Mouse (Mus musculus) cortical plate, adult 2 months (tissue): Measurements from ENCODE around the gene Yif1b. TPM values are rescaled to one million over a fixed set of nuclear protein-coding genes. Genes with fewer than 3 reads are reported as not detected.
"Not testable (repeated sequence)": the region's sequence is repeated elsewhere in the genome, so short reads cannot be mapped to it uniquely, and the experiment has no call there.

Experiments
- H3K27ac ChIP-seq: fragments of 200-500 bp; 2 replicates; pipeline ENCODE4 v1.5.1; 2012; ENCODE audit warnings: low read length, control low read depth, inconsistent platforms; ENCODE audit not compliant: insufficient read depth
- H3K4me1 ChIP-seq: fragments of 200-500 bp; 2 replicates; pipeline ENCODE4 v1.6.1; 2011; ENCODE audit warnings: low read length; ENCODE audit not compliant: control insufficient read depth, insufficient read depth
- H3K4me3 ChIP-seq: fragments of 200-500 bp; 2 replicates; pipeline ENCODE4 v1.5.1; 2011; ENCODE audit warnings: mild to moderate bottlenecking, low read length, control low read depth; ENCODE audit not compliant: insufficient read depth
- CTCF ChIP-seq: fragments of 200-500 bp; IDR thresholded peaks from 2 replicates; pipeline ENCODE4 v1.5.1; 2011; ENCODE audit warnings: mild to moderate bottlenecking, control low read depth, low read length; ENCODE audit not compliant: insufficient read depth; ENCODE audit errors: extremely low read depth
- POLR2A ChIP-seq: fragments of 200-500 bp; IDR thresholded peaks from 2 replicates; pipeline ENCODE4 v1.6.1; 2011; ENCODE audit warnings: mild to moderate bottlenecking, low read length, control low read depth; ENCODE audit not compliant: insufficient read depth; ENCODE audit errors: extremely low read depth
- polyA plus RNA-seq: library from polyadenylated mRNA; depleted of rRNA; stranded (reverse); fragments of >200 nt; gene quantifications from 2 replicates; pipeline ENCODE4 v1.2.3, GENCODE M21; 2012; rRNA removed

Gene Yif1b
- polyA plus RNA-seq = 69.1 and 71.7 TPM in 2 replicates

GRCm38 (mm10) chr7:29238019-29238967 lies at the start of gene Yif1b:
TSS of gene Yif1b (plus strand) at chr7:29238329.
- H3K27ac ChIP-seq = no peak within 1 kb of the TSS
- TF ChIP-seq CTCF (no peak), POLR2A (peak; percentile 97)
- H3K4me1 ChIP-seq = no peaks in the 10 kb centered on the region
- peak within 1 kb of the TSS; percentile 51 for H3K4me3 ChIP-seq

- H3K4me3 ChIP-seq, H3K4me1 ChIP-seq, H3K27ac ChIP-seq: not testable (repeated sequence)
These were observed 43.9 kb upstream of the Yif1b start for GRCm38 (mm10) chr7:29194230-29194629.

- no peak overlapping the region for H3K4me3 ChIP-seq
- TF ChIP-seq POLR2A (no peak), CTCF (no peak)
- no peak overlapping the region for H3K27ac ChIP-seq
- no peaks in the 10 kb centered on the region for H3K4me1 ChIP-seq
These were observed 35.6 kb upstream of the Yif1b start for GRCm38 (mm10) chr7:29202577-29202976.

GRCm38 (mm10) chr7:29211013-29211412 lies 27.1 kb upstream of the Yif1b start:
- H3K4me1 ChIP-seq = not testable (repeated sequence)
- H3K4me3 ChIP-seq = 0 out of 2 replicates have a peak overlapping the region, but pooled peaks have one; percentile 3

GRCm38 (mm10) chr7:29211415-29212198 lies 26.5 kb upstream of the Yif1b start:
- H3K4me1 ChIP-seq = no peaks in the 10 kb centered on the region
- H3K4me3 ChIP-seq = peak overlapping the region; percentile 3; the same call in 1 of the 2 replicates
- H3K27ac ChIP-seq = no peak overlapping the region
- TF ChIP-seq POLR2A (no peak), CTCF (no peak)

More at GRCm38 (mm10) chr7:29211013-29211412, 27.1 kb upstream of the Yif1b start:
- not testable (repeated sequence) for H3K27ac ChIP-seq

- Histone ChIP-seq H3K4me3 (no peak overlapping the region), H3K27ac (no peak overlapping the region)
- no peak for TF ChIP-seq POLR2A
- TF ChIP-seq CTCF = no peak
These were observed 25.8 kb upstream of the Yif1b start for GRCm38 (mm10) chr7:29212199-29212765.

GRCm38 (mm10) chr7:29212775-29213560 lies 25.2 kb upstream of the Yif1b start:
- H3K4me3 ChIP-seq, H3K27ac ChIP-seq: not testable (repeated sequence)

More at GRCm38 (mm10) chr7:29212199-29212765, 25.8 kb upstream of the Yif1b start:
- H3K4me1 ChIP-seq = no peaks in the 10 kb centered on the region

GRCm38 (mm10) chr7:29213675-29214082 lies 24.4 kb upstream of the Yif1b start, which contains the start of gene Catsperg1:
TSS of gene Catsperg1 (minus strand) at chr7:29214035.
- no peak within 1 kb of the TSS; the same call in 1 of the 2 replicates for H3K4me3 ChIP-seq
- H3K27ac ChIP-seq = no peak within 1 kb of the TSS
- TF ChIP-seq CTCF (no peak), POLR2A (no peak)
- no peaks in the 10 kb centered on the region for H3K4me1 ChIP-seq

More at GRCm38 (mm10) chr7:29212775-29213560, 25.2 kb upstream of the Yif1b start:
- not testable (repeated sequence) for H3K4me1 ChIP-seq

- Histone ChIP-seq H3K4me1 (no peaks in the 10 kb centered on the region), H3K27ac (no peak overlapping the region), H3K4me3 (no peak overlapping the region)
- no peak for TF ChIP-seq CTCF
- TF ChIP-seq POLR2A = no peak
These were observed 23.9 kb upstream of the Yif1b start for GRCm38 (mm10) chr7:29214236-29214635.
